Mouse (Mus musculus) heart, adult 2 months (tissue): ENCODE data around the gene Ccdc69. TPM values are rescaled to one million over a fixed set of nuclear protein-coding genes. Genes with fewer than 3 reads are reported as not detected.

Experiments used
- DNase-seq, 2 experiments: peaks; one replicate each; pipeline ENCODE4 v3.0.0; 2021
- H3K27ac ChIP-seq: fragments of 200-600 bp; 2 replicates; pipeline ENCODE4 v1.8.1; 2022
- H3K27me3 ChIP-seq: fragments of 200-500 bp; 2 replicates; pipeline ENCODE4 v1.6.1; 2012; ENCODE audit warnings: mild to moderate bottlenecking, low read length, inconsistent platforms, mixed read lengths; ENCODE audit not compliant: control insufficient read depth, insufficient read depth
- H3K36me3 ChIP-seq: fragments of 200-500 bp; 2 replicates; pipeline ENCODE4 v1.6.1; 2012; ENCODE audit warnings: low read length, inconsistent platforms; ENCODE audit not compliant: control insufficient read depth, insufficient read depth
- H3K4me1 ChIP-seq: fragments of 200-500 bp; 2 replicates; pipeline ENCODE4 v1.6.1; 2011; ENCODE audit warnings: low read length; ENCODE audit not compliant: control insufficient read depth, insufficient read depth
- H3K4me3 ChIP-seq: fragments of 200-600 bp; 2 replicates; pipeline ENCODE4 v1.8.1; 2022
- H3K79me2 ChIP-seq: fragments of 200-500 bp; replicated peaks from 2 replicates; pipeline ENCODE4 v1.6.1; 2012; ENCODE audit warnings: mild to moderate bottlenecking, inconsistent platforms, low read length, moderate library complexity, mixed read lengths; ENCODE audit not compliant: control insufficient read depth, insufficient read depth
- H3K9ac ChIP-seq: fragments of 200-500 bp; 2 replicates; pipeline ENCODE4 v1.6.1; 2012; ENCODE audit warnings: low read depth, mild to moderate bottlenecking, control low read depth, inconsistent platforms, low read length, mixed read lengths
- CTCF ChIP-seq: fragments of 200-600 bp; IDR thresholded peaks from 2 replicates; pipeline ENCODE4 v1.8.1; 2022; ENCODE audit warnings: antibody characterized with exemption, mild to moderate bottlenecking, moderate library complexity
- EP300 ChIP-seq: fragments of 200-500 bp; IDR thresholded peaks from 2 replicates; pipeline ENCODE4 v1.6.1; 2011; ENCODE audit warnings: low read depth, low read length, control low read depth; ENCODE audit not compliant: insufficient read depth
- POLR2A ChIP-seq: fragments of 200-500 bp; IDR thresholded peaks from 2 replicates; pipeline ENCODE4 v1.6.1; 2011; ENCODE audit warnings: mild to moderate bottlenecking, low read depth, low read length, control low read depth; ENCODE audit not compliant: insufficient read depth
- WGBS: fragments of 180-500 bp; shearing (Covaris S2); methylation state at CpG from one replicate; pipeline ENCODE4 v1.1.7; 2018; 5-methylcytosine and 5-hydroxymethylcytosine counted together
- intact Hi-C: fragments of 180-260 bp; cut with DNase I; formaldehyde crosslinking; loops from one replicate; pipeline ENCODE4 v1.15.1; 2025
- polyA plus RNA-seq: library from polyadenylated mRNA; depleted of rRNA; stranded (reverse); fragments of >200 nt; gene quantifications from 2 replicates; pipeline ENCODE4 v1.2.3, GENCODE M21; 2012; rRNA removed
- total RNA-seq, 2 experiments: library from RNA; stranded (reverse); gene quantifications; 2 replicates each; pipeline ENCODE4 v1.2.3; 2021

Ccdc69 gene
- total and polyA plus RNA-seq, 3 experiments, result 6.5 to 9.7 (median 9.2) TPM

- peaks cover 16% of the 10 kb centered on the region for H3K36me3 ChIP-seq
- peak; percentile 32 for TF ChIP-seq CTCF
- TF ChIP-seq POLR2A, result no peak
- TF ChIP-seq EP300, result no peak
Observed at GRCm38 (mm10) chr11:55012551-55013521, 65.1 kb downstream of the Ccdc69 start.

DNA sequence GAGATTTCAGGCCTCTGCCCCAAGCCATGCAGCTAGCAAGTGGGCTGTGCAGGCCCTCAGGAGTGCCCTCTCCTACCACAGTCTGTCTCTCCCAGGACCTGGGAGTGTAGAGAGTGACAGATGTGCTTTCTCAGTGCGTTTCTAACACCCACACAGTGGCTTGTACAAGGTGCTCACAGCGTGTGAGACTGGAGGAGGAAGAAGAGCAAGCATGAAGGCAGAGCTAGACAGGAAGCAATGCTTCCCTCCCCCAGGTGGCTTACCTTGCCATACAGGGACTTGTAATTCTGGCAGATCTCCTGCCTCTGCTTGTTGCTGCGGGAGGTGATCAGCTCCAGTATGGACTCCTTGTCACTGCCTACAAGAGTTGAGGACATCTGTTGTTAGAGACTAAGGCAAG, 66.5 kb downstream of the Ccdc69 start:
- H3K9ac ChIP-seq, result no peak overlapping the region
- 73% methylated on average over 3 of the region's 3 CpGs for WGBS
- 0 out of 2 replicates have a peak, but pooled peaks cover 2% of the 10 kb centered on the region for H3K79me2 ChIP-seq
- H3K27me3 ChIP-seq, result no peaks in the 10 kb centered on the region
- no peak for TF ChIP-seq EP300
- no peak for TF ChIP-seq CTCF
- TF ChIP-seq POLR2A, result no peak
- H3K27ac ChIP-seq, result no peak overlapping the region
- no peak for DNase-seq
- intact Hi-C loops, result no loop called here
- H3K4me1 ChIP-seq, result peaks cover 11% of the 10 kb centered on the region
- peaks cover 10% of the 10 kb centered on the region for H3K36me3 ChIP-seq
- H3K4me3 ChIP-seq, result no peak overlapping the region

More at GRCm38 (mm10) chr11:55012551-55013521, 65.1 kb downstream of the Ccdc69 start:
- H3K4me1 ChIP-seq, result peaks cover 16% of the 10 kb centered on the region
- H3K79me2 ChIP-seq, result 0 out of 2 replicates have a peak, but pooled peaks cover 2% of the 10 kb centered on the region
- no peaks in the 10 kb centered on the region for H3K27me3 ChIP-seq
- 71% methylated on average over 5 of the region's 5 CpGs for WGBS
- no peak overlapping the region for H3K9ac ChIP-seq
- intact Hi-C loops, result no loop called here
- peak; percentile 42 to 70 for DNase-seq
- H3K27ac ChIP-seq, result no peak overlapping the region; the same call in 1 of the 2 replicates
- no peak overlapping the region for H3K4me3 ChIP-seq

GRCm38 (mm10) chr11:55008230-55008629, 69.7 kb downstream of the Ccdc69 start:
- WGBS, result 36% methylated on average over 6 of the region's 6 CpGs
- Histone ChIP-seq H3K4me3 (no peak overlapping the region), H3K27ac (no peak overlapping the region), H3K27me3 (no peaks in the 10 kb centered on the region), H3K9ac (no peak overlapping the region), H3K36me3 (peaks cover 2% of the 10 kb centered on the region; the same call in 1 of the 2 replicates), H3K79me2 (no peaks in the 10 kb centered on the region), H3K4me1 (no peaks in the 10 kb centered on the region; the same call in 1 of the 2 replicates)
- DNase-seq, result no peak
- TF ChIP-seq POLR2A (no peak), EP300 (no peak), CTCF (no peak)
- intact Hi-C loops, result no loop called here

DNA sequence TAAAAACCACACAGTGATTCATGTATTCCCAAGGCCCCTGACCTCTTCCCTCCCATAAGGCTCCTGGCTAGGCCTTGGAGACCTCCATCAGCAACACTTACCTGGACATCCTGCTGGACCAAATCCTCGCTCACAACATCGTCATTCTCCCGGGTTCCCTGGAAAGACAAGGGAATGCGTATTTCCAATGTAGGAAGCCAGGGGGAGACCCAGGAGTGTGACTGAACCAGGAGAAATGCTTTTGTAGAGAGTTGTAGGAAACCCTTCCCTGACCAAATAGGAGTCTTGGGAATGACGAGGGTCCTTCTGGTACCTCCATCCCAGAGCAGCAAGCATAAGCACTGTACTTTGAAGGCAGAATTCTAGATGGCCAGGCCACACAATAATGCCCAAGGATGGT, 72.2 kb downstream of the Ccdc69 start:
- TF ChIP-seq CTCF (no peak), POLR2A (no peak), EP300 (no peak)
- Histone ChIP-seq H3K4me3 (no peak overlapping the region), H3K79me2 (no peaks in the 10 kb centered on the region), H3K27ac (no peak overlapping the region; the same call in 1 of the 2 replicates), H3K9ac (no peak overlapping the region), H3K36me3 (no peaks in the 10 kb centered on the region), H3K27me3 (no peaks in the 10 kb centered on the region), H3K4me1 (no peaks in the 10 kb centered on the region; the same call in 1 of the 2 replicates)
- WGBS, result 80% methylated on average over 5 of the region's 5 CpGs
- intact Hi-C loops, result no loop called here
- DNase-seq, result no peak

DNA sequence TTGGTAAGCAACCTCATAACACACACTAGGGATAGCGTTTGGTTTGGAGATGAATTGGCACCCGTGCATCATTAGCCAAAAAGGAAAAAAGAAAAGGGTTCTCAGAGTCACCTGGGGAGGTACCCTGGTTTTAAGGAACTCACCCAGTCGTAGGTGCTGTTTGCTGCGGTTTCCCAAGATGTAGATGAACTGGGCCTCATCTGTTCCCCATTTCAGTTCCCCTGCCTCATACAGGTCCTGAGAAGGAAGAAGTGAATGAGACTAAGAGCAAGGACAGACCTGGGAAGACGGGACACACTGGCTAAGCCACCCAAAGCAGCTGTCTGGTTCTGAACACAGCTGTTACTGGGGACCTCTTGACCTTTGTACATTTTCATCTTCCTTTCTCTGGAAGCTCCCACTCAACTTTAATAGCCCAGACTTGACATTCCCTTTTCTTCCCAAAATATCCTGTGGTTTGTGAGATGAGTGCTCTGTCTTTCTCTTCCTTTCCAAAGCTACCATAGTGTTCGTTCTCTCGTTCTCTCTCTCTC, 72.9 kb downstream of the Ccdc69 start:
- Histone ChIP-seq H3K4me3 (no peak overlapping the region), H3K27ac (no peak overlapping the region), H3K9ac (no peak overlapping the region), H3K27me3 (no peaks in the 10 kb centered on the region), H3K79me2 (no peaks in the 10 kb centered on the region), H3K36me3 (no peaks in the 10 kb centered on the region), H3K4me1 (no peaks in the 10 kb centered on the region; the same call in 1 of the 2 replicates)
- TF ChIP-seq POLR2A, result no peak
- TF ChIP-seq CTCF, result no peak
- TF ChIP-seq EP300, result no peak
- WGBS, result 85% methylated on average over 7 of the region's 7 CpGs
- intact Hi-C loops, result no loop called here
- no peak for DNase-seq

Other genes starting within 250 kb of the Ccdc69 start
- gene Lyrm7, start 217.2 kb downstream of the Ccdc69 start, total RNA-seq, result 10 to 100 TPM; 38.6 to 40.1 TPM
- gene Lyrm7, start 217.2 kb downstream of the Ccdc69 start, polyA plus RNA-seq, result 11.1 and 20.0 TPM in 2 replicates
- gene Hint1, start 211.7 kb downstream of the Ccdc69 start, total RNA-seq, result 100 to 1,000 TPM; 258 to 297 TPM
- 477 and 498 TPM in 2 replicates for gene Hint1, start 211.7 kb downstream of the Ccdc69 start, polyA plus RNA-seq
- gene Gpx3, start 175.7 kb downstream of the Ccdc69 start, total RNA-seq, result 100 to 1,000 TPM; 219 to 246 TPM
- 362 and 401 TPM in 2 replicates for gene Gpx3, start 175.7 kb downstream of the Ccdc69 start, polyA plus RNA-seq
- 10 to 100 TPM; 25.9 to 34.4 TPM for gene Tnip1, start 115.2 kb downstream of the Ccdc69 start, total RNA-seq
- gene Tnip1, start 115.2 kb downstream of the Ccdc69 start, polyA plus RNA-seq, result 26.6 and 31.9 TPM in 2 replicates
- 100 to 1,000 TPM; 205 to 213 TPM for gene Anxa6, start 44.7 kb downstream of the Ccdc69 start, total RNA-seq
- 136 and 193 TPM in 2 replicates for gene Anxa6, start 44.7 kb downstream of the Ccdc69 start, polyA plus RNA-seq
- gene Gm2a, start 20.0 kb upstream of the Ccdc69 start, total RNA-seq, result 10 to 100 TPM; 10.3 to 10.8 TPM
- gene Gm2a, start 20.0 kb upstream of the Ccdc69 start, polyA plus RNA-seq, result 18.6 and 19.8 TPM in 2 replicates
- not detected for gene Slc36a3, start 73.6 kb upstream of the Ccdc69 start, total RNA-seq
- gene Slc36a3, start 73.6 kb upstream of the Ccdc69 start, polyA plus RNA-seq, result not detected in 2 replicates
- 10 to 100 TPM; 10.6 to 12.1 TPM for gene Slc36a2, start 106.9 kb upstream of the Ccdc69 start, total RNA-seq
- gene Slc36a2, start 106.9 kb upstream of the Ccdc69 start, polyA plus RNA-seq, result 70.1 and 80.6 TPM in 2 replicates
- gene Slc36a1, start 126.2 kb upstream of the Ccdc69 start, total RNA-seq, result 10 to 100 TPM; 11.4 to 13.2 TPM
- gene Slc36a1, start 126.2 kb upstream of the Ccdc69 start, polyA plus RNA-seq, result 11.4 and 11.9 TPM in 2 replicates